Mouse (Mus musculus) adrenal gland, postnatal 0 days (tissue): ENCODE results near the gene Vmn2r116. TPM values are rescaled to one million over a fixed set of nuclear protein-coding genes. Genes with fewer than 3 reads are reported as not detected.

ENCODE experiments used
- polyA plus RNA-seq: library from polyadenylated mRNA; unstranded; fragments of >200 nt; fragmentation: Nextera tagmentation; extraction: Ambion mirVana; gene quantifications from 2 replicates; pipeline ENCODE4 v1.2.1, GENCODE M21; 2015

Vmn2r116 gene
- not detected in 2 replicates for polyA plus RNA-seq

DNA sequence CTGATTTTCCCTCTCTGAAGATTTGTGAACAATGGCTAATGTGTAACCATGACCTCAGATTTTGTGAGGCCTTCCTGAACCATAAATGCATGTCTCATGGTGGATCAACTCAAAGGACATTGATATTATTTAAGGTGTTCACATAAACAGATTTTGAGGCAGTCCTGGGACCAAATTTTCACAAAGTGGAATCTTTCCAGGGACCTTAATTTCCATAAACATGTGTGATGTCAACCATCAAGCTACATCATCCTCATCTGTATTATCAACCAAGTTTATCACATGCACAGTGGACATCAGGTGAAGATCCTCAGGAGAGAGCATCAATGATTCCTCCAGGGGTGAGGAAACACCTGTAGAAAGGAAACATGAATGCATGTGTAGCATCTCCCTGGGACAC is at the start of gene Vmn2r116:
Gene Vmn2r116 (plus strand): TSS at position 301 of the 400 bp plus-strand sequence.

GRCm38 (mm10) chr17:23343441-23343840 is 41.0 kb upstream of the Vmn2r116 start, which contains the start of gene Vmn2r115:
Gene Vmn2r115, plus strand, starts transcription at chr17:23343741.

Other genes with a start within 250 kb of the Vmn2r116 start
- 7.5 and 8.5 TPM in 2 replicates for gene Zfp40, start 191.4 kb upstream of the Vmn2r116 start, polyA plus RNA-seq
- not detected in 2 replicates for gene Vmn2r114, start 72.1 kb upstream of the Vmn2r116 start, polyA plus RNA-seq
- not detected in 2 replicates for gene Vmn2r115, start 40.9 kb upstream of the Vmn2r116 start, polyA plus RNA-seq
- not detected in 2 replicates for gene Vmn2r117, start 95.1 kb downstream of the Vmn2r116 start, polyA plus RNA-seq
- 13.5 and 13.7 TPM in 2 replicates for gene Zfp213, start 179.6 kb downstream of the Vmn2r116 start, polyA plus RNA-seq
- 10.3 and 13.2 TPM in 2 replicates for gene Zfp13, start 214.9 kb downstream of the Vmn2r116 start, polyA plus RNA-seq
- gene Zscan10, start 216.3 kb downstream of the Vmn2r116 start, polyA plus RNA-seq, result not detected in 2 replicates